Mouse (Mus musculus): ENCODE measurements around the gene Cct5. TPM values are rescaled to one million over a fixed set of nuclear protein-coding genes. Genes with fewer than 3 reads are reported as not detected.

Gene Cct5
- 100 to 1,000 TPM; 180 to 184 TPM for total RNA-seq (2021)

- intact Hi-C loops (cut with DNase I) = loop anchor here (10.0 kb wide), 2 partner anchors 843 to 1133 kb away; no protein-coding TSS in a partner anchor
- DNase-seq (ENCODE audit: low spot score in 2 of 2) = peak; percentile 98 to 99
Observed at GRCm38 (mm10) chr15:31601646-31602374, at the start of gene Cct5, which contains the start of gene Fam173b. Cct5 (minus strand) TSS chr15:31601804. Fam173b (plus strand) TSS chr15:31601852.

DNA sequence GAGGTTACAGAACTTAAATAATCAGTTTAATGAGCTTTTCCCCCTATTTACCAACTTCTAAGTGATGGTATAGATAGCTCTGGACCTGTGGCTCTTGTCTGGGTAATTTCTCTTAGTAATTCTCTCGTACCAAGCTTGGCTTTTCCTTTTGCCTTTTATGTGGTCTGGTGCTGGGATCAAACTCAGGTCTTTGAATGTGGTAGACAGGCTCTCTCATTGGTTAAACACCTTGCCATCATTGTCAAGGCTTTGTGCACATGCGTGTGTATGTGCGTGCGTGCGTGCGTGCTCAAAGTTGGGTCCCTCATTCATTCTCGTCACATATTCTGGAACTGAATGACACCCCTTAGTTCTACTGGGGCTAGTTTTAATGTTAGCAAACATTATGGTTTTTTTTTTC, 49.2 kb upstream of the Cct5 start:
- intact Hi-C loops (cut with DNase I) = no loop called here
- no peak for DNase-seq (ENCODE audit: low spot score in 2 of 2)

DNA sequence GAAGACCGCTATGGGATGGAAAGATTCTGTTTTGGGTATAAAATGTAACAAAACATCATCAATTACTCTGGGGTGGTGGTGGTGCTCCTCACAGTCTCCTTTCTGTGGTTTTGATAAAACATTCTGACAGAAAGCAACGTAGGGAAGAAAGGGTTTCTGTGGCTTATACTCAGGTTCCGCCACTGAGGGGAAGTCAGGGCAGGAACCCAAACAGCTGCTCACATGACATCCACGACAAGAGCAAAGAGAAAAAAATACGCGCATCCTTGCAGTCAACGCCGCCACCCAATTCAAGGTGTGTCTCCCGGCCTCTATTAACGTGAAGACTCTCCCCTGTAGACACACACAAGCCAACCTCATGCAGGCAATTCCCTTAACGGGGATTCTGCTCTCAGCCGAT, 48.1 kb upstream of the Cct5 start:
- DNase-seq (ENCODE audit: low spot score in 2 of 2) = no peak
- intact Hi-C loops (cut with DNase I) = no loop called here

DNA sequence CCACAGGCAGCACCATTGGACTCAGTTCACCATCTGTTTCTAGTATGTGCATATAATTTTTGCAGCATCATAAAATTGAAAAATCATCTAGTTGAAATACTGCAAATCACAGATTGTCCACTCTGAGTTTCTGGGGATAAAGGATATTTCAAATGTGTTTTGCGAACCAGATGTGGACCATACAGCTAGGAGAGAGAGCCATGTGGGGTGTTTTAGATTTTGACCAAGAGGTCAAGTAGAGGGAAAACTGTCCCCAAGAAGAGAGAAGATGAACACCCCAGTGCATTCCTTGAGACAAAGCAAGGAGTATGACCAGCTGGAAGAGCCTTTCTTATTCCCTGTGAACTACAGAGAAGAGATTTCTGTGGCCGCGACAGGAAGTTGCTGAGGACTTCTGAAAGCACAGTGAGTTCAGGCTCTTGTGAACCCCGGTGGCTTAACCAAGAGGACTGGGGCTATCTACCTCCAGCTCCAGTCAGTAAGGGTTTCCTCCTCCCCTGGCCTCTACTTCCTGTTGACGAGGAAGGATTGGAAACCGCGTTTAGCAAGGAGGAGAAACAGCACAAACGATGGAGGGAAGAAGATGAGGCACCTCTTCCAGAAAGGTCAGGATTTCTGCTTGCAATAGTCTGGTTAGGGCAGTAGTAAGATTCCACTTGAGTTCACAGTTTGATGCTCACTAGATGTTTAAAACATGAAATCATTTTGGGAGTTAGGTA, 46.4 kb upstream of the Cct5 start:
- no peak for DNase-seq (ENCODE audit: low spot score in 2 of 2)
- intact Hi-C loops (cut with DNase I) = no loop called here

GRCm38 (mm10) chr15:31647225-31647624, 45.6 kb upstream of the Cct5 start:
- DNase-seq (ENCODE audit: low spot score in 2 of 2) = no peak
- intact Hi-C loops (cut with DNase I) = no loop called here

DNA sequence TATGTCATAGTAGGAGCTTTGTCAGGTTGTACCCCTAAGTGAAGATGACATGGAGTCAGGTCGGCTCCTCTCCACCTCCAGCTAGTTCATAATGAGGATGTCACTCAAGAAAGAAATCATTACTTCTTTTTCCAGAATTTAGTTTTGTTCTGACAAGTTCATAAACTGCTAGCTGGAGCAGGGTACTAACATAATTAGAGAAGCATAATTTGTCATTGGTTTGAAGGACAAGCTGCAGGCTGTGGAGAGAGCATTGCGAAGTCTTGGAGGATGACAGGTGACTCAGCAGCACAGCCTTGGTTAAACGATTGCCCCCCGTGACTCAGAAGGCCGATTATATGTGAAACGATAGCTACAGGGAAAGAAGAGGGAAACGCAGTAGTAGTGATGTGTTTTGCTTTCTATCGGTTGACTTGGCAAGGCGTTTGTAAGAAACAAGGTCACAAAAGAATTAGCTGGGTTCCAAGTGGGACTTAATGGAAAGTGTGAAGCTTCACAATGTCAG, 34.5 kb upstream of the Cct5 start:
- no peak for DNase-seq (ENCODE audit: low spot score in 2 of 2)
- intact Hi-C loops (cut with DNase I) = no loop called here

DNA sequence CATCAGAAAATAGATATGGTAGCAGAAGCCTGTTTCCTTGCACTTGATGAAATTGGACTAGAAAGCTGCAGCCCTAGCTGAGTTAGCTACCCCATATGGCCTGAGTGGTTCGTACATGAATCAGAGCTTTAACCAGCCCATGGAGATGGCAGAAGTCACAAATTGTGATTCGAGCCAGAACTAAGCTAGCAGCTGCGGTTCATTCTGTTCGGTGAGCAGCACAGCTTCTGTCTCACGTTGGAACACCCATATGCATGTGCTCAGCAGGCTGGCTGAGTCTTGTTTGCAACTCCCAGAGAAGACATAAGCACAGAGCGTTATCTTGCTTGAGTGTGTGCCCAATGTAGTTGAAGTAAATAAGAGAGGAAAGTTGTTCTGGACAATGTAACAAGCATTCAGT, 33.0 kb upstream of the Cct5 start:
- intact Hi-C loops (cut with DNase I) = no loop called here
- peak; percentile 48 to 49 for DNase-seq (ENCODE audit: low spot score in 2 of 2)

GRCm38 (mm10) chr15:31632478-31632877, 30.9 kb upstream of the Cct5 start:
- intact Hi-C loops (cut with DNase I) = no loop called here
- DNase-seq (ENCODE audit: low spot score in 2 of 2) = no peak

DNA sequence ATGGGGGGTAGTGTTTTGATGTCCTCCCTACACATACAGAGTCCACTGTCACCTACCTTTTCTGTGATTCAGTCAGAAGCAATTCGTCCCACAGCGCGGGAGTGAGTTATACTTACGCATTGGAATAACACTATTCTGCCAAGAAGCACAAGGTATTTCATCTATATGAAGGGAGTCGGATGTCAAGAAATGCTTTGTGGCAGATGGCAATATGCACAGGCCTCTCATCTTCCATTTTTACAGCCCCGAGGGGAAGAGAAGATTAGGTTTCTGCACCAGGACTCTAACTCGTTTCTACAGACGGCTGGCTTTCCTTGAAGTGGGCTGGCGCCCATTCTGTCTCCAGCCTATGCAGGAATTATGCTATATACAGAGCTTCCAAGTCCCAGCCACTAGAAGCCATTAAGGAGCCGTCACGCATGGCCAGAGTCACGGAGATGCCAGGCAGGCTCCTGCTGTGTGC, 29.8 kb upstream of the Cct5 start:
- no peak for DNase-seq (ENCODE audit: low spot score in 2 of 2)
- intact Hi-C loops (cut with DNase I) = no loop called here

GRCm38 (mm10) chr15:31629556-31629955, 28.0 kb upstream of the Cct5 start:
- intact Hi-C loops (cut with DNase I) = no loop called here

GRCm38 (mm10) chr15:31628180-31628579, 26.6 kb upstream of the Cct5 start:
- intact Hi-C loops (cut with DNase I) = no loop called here
- no peak for DNase-seq (ENCODE audit: low spot score in 2 of 2)

More at GRCm38 (mm10) chr15:31629556-31629955, 28.0 kb upstream of the Cct5 start:
- DNase-seq (ENCODE audit: low spot score in 2 of 2) = no peak

DNA sequence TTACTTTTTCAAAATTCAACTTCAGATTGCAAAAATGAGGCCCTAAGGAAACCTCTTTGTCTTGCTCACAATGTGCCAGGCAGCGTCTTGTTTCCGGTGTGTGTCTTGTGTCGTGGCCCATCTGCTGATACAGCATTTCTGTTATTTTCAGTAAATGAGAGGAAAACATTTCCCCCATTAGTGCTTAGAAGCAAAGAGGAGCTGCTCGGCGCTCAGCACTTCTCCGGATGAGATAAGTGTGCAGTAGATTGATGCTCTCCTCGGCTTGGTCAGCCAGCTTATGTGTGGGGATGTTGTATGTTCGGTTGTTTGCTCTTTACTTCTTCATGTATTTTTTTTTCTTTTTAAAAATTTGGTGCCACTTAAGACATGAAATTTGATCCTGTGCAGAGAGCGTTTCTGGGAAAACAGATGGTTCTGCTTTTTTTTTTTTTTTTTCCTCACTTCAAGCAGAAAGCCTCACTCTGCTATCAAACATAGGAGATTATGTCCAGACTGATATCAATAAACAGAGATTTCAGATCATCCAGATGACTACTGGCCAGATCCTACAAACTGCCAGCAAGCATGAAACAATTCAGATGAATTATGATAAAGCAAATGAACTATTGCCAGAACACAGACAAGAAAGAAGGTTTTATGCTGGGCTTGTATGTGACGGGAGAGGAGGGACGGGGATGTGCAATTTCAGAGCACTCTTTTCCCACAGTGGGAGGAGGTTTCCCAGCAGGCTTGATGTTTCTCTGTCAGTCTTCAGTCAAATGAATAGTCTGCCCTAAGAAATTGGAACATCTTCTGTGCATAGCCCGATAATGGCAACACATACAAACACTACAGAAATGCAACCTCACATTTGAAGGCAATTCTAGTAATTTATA, 25.9 kb upstream of the Cct5 start:
- intact Hi-C loops (cut with DNase I) = no loop called here
- no peak for DNase-seq (ENCODE audit: low spot score in 2 of 2)

DNA sequence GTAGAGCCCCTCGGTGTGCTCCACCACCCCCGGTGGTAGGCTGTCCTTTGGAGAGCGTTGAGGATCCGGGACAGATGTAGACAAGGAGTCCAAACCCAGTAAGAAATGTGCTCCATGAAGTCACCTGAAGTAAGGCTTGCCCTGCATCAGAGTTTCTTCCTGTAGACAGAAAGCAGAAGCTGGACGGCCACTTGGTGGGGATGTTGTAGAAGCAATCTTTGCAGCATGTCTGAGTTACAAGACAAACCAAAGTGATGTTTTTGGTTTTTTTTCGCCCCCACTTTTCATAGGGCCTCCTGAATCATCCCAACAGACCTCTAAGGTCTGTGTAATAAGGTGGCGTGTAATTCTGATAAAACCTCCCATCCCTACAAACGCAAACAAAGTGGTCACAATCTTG, 17.9 kb upstream of the Cct5 start:
- no peak for DNase-seq (ENCODE audit: low spot score in 2 of 2)
- intact Hi-C loops (cut with DNase I) = loop anchor here (10.0 kb wide), 1 partner anchor 625 kb away; the partner anchor contains the start of gene Sema5a

GRCm38 (mm10) chr15:31617261-31617660, 15.7 kb upstream of the Cct5 start:
- intact Hi-C loops (cut with DNase I) = loop anchor here (10.0 kb wide), 1 partner anchor 628 kb away; the partner anchor contains the start of gene Sema5a

GRCm38 (mm10) chr15:31614666-31615065, 13.1 kb upstream of the Cct5 start:
- intact Hi-C loops (cut with DNase I) = loop anchor here (10.0 kb wide), 1 partner anchor 630 kb away; the partner anchor contains the start of gene Sema5a
- DNase-seq (ENCODE audit: low spot score in 2 of 2) = no peak

More at GRCm38 (mm10) chr15:31617261-31617660, 15.7 kb upstream of the Cct5 start:
- no peak for DNase-seq (ENCODE audit: low spot score in 2 of 2)

DNA sequence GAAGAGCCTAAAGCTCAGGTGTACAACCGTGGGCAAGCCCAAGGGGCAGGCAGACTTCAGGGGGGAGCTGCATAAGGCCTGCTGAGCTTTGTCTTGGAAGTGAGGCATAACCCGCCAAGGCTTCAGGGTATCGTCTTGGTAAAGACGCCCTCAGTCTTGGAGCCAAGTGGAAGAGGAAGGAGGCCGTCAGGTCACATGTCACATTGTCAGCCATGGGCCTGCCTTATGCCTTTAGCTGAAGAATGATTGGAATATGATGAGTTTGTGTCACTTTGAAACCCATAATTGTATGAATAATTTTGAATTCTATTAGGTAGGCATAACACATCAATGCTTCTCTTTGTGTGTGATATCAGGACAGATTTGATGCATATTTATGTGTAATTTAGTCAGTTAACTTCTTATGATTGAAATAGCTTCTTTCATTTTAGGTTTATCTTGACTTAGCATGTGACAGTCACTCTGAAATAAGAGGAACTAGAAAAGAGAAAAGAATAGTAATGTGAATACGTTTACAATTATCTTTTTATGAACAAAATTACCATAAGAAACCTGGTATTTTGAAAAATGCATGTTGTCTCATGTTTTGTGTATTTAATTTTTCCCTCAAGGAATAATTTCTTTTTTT, 12.3 kb upstream of the Cct5 start:
- no peak for DNase-seq (ENCODE audit: low spot score in 2 of 2)
- intact Hi-C loops (cut with DNase I) = loop anchor here (10.0 kb wide), 1 partner anchor 631 kb away; the partner anchor contains the start of gene Sema5a

DNA sequence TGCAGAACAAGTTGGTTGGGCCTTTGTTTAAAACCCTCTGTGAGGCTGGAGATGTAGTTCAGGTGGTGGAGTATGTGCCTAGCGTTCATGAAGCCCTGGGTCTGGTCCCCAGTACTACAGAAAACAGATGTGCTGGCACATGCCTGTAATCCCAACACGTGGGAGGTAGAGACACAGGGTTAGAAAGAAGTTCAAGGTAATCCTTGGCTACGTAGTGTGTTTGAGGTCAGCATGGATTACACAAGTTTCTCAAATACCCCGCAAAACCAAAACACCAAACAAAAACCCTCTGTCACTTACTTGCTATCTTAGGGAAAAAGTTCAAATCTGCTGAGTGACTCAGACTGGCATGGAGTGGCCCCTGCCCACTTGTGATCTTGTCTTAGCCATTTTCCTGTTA, 10.4 kb upstream of the Cct5 start:
- no peak for DNase-seq (ENCODE audit: low spot score in 2 of 2)
- intact Hi-C loops (cut with DNase I) = loop anchor here (10.0 kb wide), 1 partner anchor 633 kb away; the partner anchor contains the start of gene Sema5a

- intact Hi-C loops (cut with DNase I) = loop anchor here (10.0 kb wide), 1 partner anchor 634 kb away; the partner anchor contains the start of gene Sema5a
- DNase-seq (ENCODE audit: low spot score in 2 of 2) = no peak
Observed at GRCm38 (mm10) chr15:31611027-31611426, 9.4 kb upstream of the Cct5 start.

GRCm38 (mm10) chr15:31606821-31607220, 5.2 kb upstream of the Cct5 start:
- intact Hi-C loops (cut with DNase I) = loop anchor here (10.0 kb wide), 2 partner anchors 838 to 1128 kb away; no protein-coding TSS in a partner anchor

More at GRCm38 (mm10) chr15:31606821-31607220, 5.2 kb upstream of the Cct5 start:
- DNase-seq (ENCODE audit: low spot score in 2 of 2) = no peak

All from left cerebral cortex, postnatal 36 days (tissue).